Mouse (Mus musculus) testis, adult 2 months (tissue): ENCODE data around the gene Thy1.

Source experiments
- CTCF ChIP-seq: fragments of 200-500 bp; IDR thresholded peaks from 2 replicates; pipeline ENCODE4 v1.5.1; 2012; ENCODE audit warnings: low read depth, mild to moderate bottlenecking, inconsistent platforms, low read length, moderate library complexity; ENCODE audit not compliant: control insufficient read depth, insufficient read depth, insufficient replicate concordance
- POLR2A ChIP-seq: fragments of 200-500 bp; IDR thresholded peaks from 2 replicates; pipeline ENCODE4 v1.6.1; 2012; ENCODE audit warnings: low read depth, mild to moderate bottlenecking, inconsistent platforms, low read length, moderate library complexity; ENCODE audit not compliant: control insufficient read depth

DNA sequence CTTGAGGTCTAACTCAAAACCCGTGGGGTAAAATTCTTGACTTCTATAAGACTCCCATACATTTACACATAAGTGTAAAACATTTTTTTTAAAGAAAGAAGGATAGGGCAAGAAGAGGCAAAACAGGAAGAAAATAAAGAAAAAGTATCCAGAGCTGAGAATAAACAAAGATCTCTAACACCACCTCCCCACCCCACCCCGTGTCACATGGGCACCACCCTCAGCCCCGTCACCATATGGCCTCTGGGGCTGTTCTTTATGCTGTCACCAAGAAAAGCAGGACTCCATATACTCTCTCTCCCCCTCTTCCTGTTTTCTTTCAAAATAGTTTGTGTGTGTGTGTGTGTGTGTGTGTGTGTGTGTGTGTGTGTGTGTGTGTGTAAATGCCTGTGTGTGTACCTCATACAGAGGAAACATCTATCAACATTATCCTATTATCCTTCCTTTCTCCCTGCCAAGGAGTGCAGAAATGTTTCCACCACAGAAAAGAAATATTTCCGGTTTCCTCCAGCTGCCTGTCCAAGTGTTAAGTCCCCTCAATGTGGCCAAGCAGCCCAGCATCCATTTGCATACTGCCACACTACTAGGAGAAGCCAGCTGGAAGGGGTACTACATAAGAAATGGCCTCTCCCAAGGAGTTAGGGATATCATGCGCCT is 13.5 kb upstream of the Thy1 start:
- TF ChIP-seq CTCF (no peak), POLR2A (no peak)
